Mouse (Mus musculus) megakaryocyte-erythroid progenitor cell, adult 5-6 weeks (primary cell): ENCODE results near the gene Agbl4. TPM values are rescaled to one million over a fixed set of nuclear protein-coding genes. Genes with fewer than 3 reads are reported as not detected.

Source experiments
- ATAC-seq: replicated peaks from 2 replicates; pipeline ENCODE4 v1.8.0; 2016; ENCODE audit warnings: mild to moderate bottlenecking, inconsistent platforms; ENCODE audit not compliant: severe bottlenecking, poor library complexity, low FRiP score, low TSS enrichment
- total RNA-seq, 2 experiments: library from RNA; stranded (forward) in 1 of 2; stranded (reverse) in 1 of 2; fragments of 200-1000, 215-1000 nt in 1 of 2; fragments of >200 nt in 1 of 2; fragmentation: Nextera tagmentation in 1 of 2; gene quantifications; 2 replicates each; pipeline ENCODE4 v1.2.3; 2014 to 2017

Gene Agbl4
- total RNA-seq (2014; fragmentation: Nextera tagmentation) = not detected in 2 replicates
- total RNA-seq (2017) = not detected in 2 replicates

DNA sequence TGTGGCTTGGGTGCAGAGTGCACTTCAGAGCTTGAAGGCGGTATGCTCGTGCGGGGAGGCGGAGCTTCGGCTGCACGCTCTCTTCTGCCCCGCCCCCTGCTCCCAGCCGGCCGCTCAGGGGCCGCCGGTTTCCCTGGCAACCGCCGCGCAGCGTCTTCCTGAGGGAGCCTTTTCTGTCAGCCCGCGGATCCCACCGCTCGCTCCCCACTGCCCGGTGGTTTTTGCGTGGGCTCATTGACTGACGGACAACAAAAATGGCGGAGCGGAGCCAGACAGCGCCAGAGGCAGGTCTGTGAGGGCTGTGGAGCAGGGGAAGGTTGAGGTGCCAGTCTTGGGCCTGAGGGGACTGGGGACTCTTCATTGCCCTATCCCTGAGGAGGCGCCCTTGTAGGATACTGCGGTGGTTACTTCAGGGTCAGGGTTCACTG, at the start of gene Agbl4:
Gene Agbl4 (plus strand): TSS at position 44 of the 428 bp plus-strand sequence.
- peak; percentile 47; the same call in 1 of the 2 replicates for ATAC-seq

DNA sequence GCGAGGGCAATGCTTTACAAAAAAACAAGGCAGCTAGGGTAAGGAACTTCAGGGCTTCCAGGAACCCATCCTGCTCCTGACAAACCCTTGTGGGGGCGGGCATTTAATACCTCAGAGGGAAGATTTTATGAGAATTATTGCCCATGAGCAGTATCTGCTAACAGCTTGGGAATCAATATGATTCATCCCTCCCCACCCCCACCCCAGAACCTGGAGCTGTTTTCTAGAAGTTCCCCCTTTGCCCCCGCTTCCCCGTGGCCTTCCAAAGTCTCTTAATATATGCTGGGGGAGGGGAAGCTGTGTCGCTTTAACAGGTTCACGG, 46.6 kb upstream of the Agbl4 start:
- no peak for ATAC-seq

- ATAC-seq = 0 out of 2 replicates have a peak, but pooled peaks have one; percentile 41
Measured at GRCm38 (mm10) chr4:110351178-110352000, 46.1 kb upstream of the Agbl4 start, which contains the start of gene Elavl4. Gene Elavl4 (minus strand): TSS chr4:110351909.

- ATAC-seq = 0 out of 2 replicates have a peak, but pooled peaks have one; percentile 4
Measured at GRCm38 (mm10) chr4:110352001-110352369, 45.5 kb upstream of the Agbl4 start.

- ATAC-seq = no peak
Measured at GRCm38 (mm10) chr4:110360568-110360967, 36.9 kb upstream of the Agbl4 start.

DNA sequence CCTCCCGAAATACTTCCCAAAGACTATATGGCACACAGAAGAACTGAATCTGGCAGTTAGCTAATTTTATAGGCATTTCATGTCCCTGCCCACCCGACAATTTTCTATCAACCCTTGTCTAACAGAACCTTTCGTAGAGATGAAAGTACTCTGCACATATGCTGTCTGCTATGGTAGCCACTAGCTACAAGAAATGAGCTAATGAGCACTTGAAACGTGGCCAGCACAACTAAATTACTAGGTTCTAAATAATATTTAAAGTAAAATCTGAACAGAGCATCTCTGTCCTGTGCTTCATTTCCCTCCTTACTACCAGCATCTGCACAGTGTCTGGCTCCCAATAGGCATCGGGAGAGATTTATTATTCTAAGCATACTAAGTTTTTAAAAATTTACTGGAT, 1.2 kb upstream of the Agbl4 start:
- ATAC-seq = no peak

- ATAC-seq = no peak
Measured at GRCm38 (mm10) chr4:110420306-110420705, 22.8 kb downstream of the Agbl4 start.

GRCm38 (mm10) chr4:110427653-110428052, 30.2 kb downstream of the Agbl4 start:
- no peak for ATAC-seq

- no peak for ATAC-seq
Measured at GRCm38 (mm10) chr4:110494371-110494770, 96.9 kb downstream of the Agbl4 start.

DNA sequence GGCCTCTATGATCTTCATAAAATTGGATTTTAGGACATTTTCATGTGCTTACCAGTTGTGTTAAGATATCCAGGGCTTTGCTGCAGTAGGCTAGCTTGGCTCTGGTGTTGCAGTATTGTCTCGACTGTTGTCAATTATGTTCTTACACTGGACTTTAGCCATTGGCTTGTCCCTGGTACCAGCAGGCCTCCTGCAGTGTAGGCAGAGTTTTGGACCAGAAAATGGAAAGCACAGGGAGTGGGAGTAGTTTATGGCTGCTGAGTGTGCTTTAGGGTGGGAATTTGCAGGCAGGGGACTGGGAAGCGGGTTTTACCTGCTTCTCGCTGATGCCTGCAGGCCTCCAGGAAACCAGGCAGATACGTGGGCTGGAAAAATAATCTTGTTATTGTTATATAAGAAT, 132.3 kb downstream of the Agbl4 start:
- ATAC-seq = no peak

- no peak for ATAC-seq
Measured at GRCm38 (mm10) chr4:110549223-110549622, 151.8 kb downstream of the Agbl4 start.

GRCm38 (mm10) chr4:110597726-110598283, 200.3 kb downstream of the Agbl4 start:
- ATAC-seq = no peak

DNA sequence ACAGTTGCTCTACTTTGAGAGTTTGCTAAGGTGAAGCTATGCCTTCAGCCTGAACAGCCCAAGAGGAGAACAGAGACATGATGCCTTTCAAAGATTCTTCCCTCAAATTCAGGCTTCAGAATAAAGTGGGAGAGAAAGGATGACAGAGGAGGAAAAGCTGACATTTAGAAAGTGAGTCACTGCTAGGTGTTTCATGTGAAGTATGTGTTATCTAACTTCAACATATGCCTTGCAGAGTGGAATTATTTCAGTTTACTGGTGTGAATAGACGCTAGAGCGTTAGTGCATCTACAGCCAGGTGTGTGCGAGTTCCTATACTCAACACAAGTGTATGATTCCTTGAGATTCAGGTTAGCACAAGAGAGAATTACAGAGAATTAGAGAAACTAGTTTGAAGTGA, 244.0 kb downstream of the Agbl4 start:
- ATAC-seq = no peak

GRCm38 (mm10) chr4:110662940-110663339, 265.5 kb downstream of the Agbl4 start:
- no peak for ATAC-seq

- ATAC-seq = no peak
Measured at GRCm38 (mm10) chr4:110674121-110674520, 276.7 kb downstream of the Agbl4 start.

DNA sequence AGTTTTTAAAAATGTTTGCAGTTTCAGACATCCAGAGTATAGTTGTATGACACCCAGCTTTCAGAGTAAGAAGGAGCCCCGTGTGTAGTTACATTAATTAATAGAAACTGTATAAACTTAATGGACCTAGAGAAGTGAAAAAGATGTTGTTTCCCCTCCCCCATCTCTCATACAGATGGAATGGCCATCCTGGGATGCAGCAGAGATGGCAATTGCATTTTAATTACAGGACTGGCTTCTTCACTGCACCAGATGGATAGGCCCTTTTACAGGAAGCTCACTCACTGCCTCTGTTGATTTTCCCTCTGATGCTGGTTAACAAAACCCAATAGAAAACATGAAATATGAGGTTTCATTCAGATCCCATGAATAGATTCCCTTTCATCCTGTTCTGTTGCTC, 337.7 kb downstream of the Agbl4 start:
- ATAC-seq = no peak

DNA sequence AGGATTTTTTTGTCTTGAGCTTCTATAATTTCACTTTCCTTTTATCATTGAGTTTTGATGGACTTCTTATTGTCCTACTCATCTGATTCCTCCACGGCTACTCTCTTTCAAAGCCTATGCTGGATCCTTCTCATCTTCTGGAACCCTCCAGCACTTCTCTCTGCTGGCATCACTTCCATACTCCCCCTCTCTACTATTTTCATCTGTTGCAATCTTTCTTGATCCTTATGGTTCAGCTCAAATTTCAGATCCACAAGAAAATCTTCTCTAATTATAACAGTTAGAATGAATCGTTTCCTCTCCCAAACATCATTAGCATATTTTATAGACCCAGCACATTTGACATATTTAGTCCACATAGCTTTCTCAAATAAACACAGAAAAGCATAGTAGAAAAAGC, 360.5 kb downstream of the Agbl4 start:
- no peak for ATAC-seq

DNA sequence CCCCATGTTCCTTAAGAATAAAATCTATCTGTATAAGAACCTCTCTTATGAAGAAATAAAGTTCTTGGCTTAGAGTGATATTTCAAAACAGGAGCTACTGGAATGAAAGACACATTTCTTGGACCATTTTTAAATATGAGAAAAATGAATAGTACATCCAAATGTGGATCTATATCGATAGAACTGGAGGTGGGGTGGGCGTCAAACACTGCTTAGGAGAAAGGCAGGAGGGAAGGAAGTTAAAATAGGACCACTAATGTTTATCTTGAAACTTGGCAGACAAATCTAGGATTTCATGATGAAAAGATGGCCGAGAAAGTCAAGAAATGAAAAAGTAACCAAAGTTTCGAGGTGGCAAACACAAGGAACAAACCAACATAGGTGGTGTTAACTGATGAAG, 391.1 kb downstream of the Agbl4 start:
- no peak for ATAC-seq

DNA sequence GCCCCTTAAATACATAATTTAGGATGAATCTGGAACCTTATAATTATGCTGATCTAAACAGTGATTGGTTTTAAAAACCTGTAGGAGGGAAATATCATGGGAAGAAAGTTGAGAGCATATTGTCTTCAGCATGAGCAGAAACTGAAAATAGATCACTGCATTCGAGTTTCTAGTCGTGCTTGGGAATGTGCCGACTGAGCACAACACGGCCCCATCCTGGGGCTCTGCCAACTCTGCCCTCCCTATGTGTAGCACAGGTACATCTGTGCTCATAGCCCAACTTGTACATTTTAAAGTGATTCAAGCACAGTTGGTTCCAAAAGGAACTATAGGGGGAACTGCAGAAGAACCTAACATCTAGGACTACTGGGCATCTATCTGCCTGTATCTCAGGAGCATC, 402.4 kb downstream of the Agbl4 start:
- no peak for ATAC-seq

DNA sequence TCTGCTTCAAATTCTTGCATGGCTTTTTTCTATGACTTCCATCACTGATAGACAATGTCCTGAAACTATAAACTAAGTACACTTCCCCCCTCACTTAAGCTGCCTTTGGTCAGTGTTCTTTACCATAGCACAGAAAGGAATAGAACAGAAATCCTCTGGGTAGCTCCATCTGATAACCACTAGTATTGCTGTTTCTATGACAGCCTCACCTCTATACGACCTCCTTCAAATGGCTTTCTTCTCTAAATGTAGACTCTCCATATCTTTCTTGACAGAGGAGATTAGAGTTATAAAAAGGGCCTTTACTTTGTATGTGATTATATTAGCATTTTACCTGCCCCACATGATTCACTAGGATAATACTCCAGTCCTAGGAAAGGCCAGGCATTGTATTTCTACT, 413.5 kb downstream of the Agbl4 start:
- ATAC-seq = no peak

DNA sequence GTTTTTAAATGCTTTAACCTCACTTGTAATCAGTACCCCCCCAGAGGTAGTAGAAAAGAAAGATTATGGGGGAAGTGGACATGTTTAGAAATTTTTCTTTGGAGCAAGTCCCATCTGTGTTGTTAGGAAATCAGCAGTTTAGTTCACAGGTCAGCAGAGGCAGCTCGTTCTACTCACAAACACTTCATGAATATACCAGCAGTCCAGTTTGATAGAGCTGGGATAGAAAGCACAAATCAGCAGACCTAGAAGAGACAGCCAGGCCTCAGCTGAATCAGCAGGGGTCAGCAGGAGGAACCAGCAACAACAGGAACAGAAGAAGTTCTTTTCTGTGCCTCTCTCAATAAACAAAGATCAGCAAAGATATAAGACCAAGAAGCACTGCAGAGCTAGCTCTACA, 435.3 kb downstream of the Agbl4 start:
- ATAC-seq = no peak
